In the genomic region with DNA sequence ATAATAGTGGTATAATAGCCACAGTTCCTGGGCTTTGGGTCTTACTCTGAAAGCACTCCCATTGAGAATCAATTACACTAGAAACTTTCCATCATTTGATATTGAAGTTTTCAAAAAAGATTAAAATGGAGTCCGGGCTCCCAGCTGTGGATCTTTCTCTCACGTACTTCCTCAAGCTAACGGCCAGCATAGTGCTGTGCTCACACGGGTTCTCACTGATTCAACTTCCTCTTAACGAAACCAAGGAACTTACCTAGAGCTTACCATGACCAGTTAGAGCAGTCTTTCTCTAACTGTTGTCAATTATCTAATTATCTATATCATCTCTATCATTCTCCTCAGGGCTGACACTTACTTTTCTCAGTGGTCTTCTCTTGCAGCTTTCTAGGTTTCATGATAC, we compare ENCODE assay signal across 26 mouse cellular contexts. TPM values are rescaled to one million over a fixed set of nuclear protein-coding genes. Genes with fewer than 3 reads are reported as not detected.
"Had no signal": no experiment of that assay in that cellular context is flagged by ENCODE, and none has a peak within 500 bp of the region (broad histone marks: within the 10 kb centered on the region; RNA-seq: fewer than 3 reads in every experiment).

No protein-coding gene starts in this region.

- H3K4me2 ChIP-seq: liver, embryonic 11.5 days; liver, embryonic 15.5 days; lung, embryonic 14.5 days; midbrain, embryonic 13.5 days; neural tube, embryonic 15.5 days had no signal

- H3K27me3 ChIP-seq: liver, embryonic 15.5 days; midbrain, embryonic 13.5 days; neural tube, embryonic 15.5 days had no signal

- H3K9me3 ChIP-seq: limb, embryonic 10.5 days; liver, embryonic 15.5 days; midbrain, embryonic 13.5 days; neural tube, embryonic 15.5 days had no signal

- H3K27ac ChIP-seq: layer of hippocampus, adult 2 months; limb, embryonic 10.5 days; liver, embryonic 15.5 days; macrophage; midbrain, embryonic 13.5 days; neural tube, embryonic 15.5 days had no signal

- ATAC-seq: midbrain, embryonic 13.5 days had no signal

- H3K36me3 ChIP-seq: limb, embryonic 10.5 days; liver, embryonic 15.5 days; midbrain, embryonic 13.5 days; neural tube, embryonic 15.5 days had no signal

- H3K9ac ChIP-seq: liver, embryonic 15.5 days; lung, embryonic 14.5 days; midbrain, embryonic 13.5 days; neural tube, embryonic 15.5 days had no signal

- H3K4me1 ChIP-seq: liver, embryonic 15.5 days; midbrain, embryonic 13.5 days; neural tube, embryonic 15.5 days had no signal

- DNase-seq: kidney, adult 11 months; kidney, postnatal 10 days; kidney, postnatal 4 days; lung, embryonic 14.5 days; lung, postnatal 10 days; retina, postnatal 1 day; thymus, adult 18-20 months; thymus, postnatal 25 days had no signal

- H3K4me3 ChIP-seq: layer of hippocampus, adult 2 months; limb, embryonic 10.5 days; liver, embryonic 15.5 days; midbrain, embryonic 13.5 days; myocyte; neural tube, embryonic 15.5 days had no signal

RNA-seq across cellular contexts. Expression of gene Slc17a1, which starts 12.1 kb away (rescaled TPM):
- total RNA-seq: layer of hippocampus, adult 2 months; layer of hippocampus, postnatal 14 days; left cerebral cortex, adult 18-20 months; left cerebral cortex, postnatal 14 days; midbrain, postnatal 0 days had no signal
- polyA plus RNA-seq: limb, embryonic 10.5 days; liver, embryonic 11.5 days; lung, embryonic 14.5 days; macrophage; midbrain, postnatal 0 days; myocyte; neural tube, embryonic 11.5 days; neural tube, embryonic 15.5 days; stomach, embryonic 14.5 days; urinary bladder, adult 2 months had no signal

RNA-seq across cellular contexts. Expression of gene Slc17a4, which starts 35.2 kb away (rescaled TPM):
- total RNA-seq: layer of hippocampus, adult 2 months; layer of hippocampus, postnatal 14 days; left cerebral cortex, adult 18-20 months; left cerebral cortex, postnatal 14 days; midbrain, postnatal 0 days had no signal
- polyA plus RNA-seq: limb, embryonic 10.5 days; limb, embryonic 14.5 days; liver, embryonic 11.5 days; lung, embryonic 14.5 days; macrophage; midbrain, embryonic 13.5 days; midbrain, postnatal 0 days had no signal

RNA-seq across cellular contexts. Expression of gene Slc17a3, which starts 40.4 kb away (rescaled TPM):
- total RNA-seq: layer of hippocampus, adult 2 months; layer of hippocampus, postnatal 14 days; left cerebral cortex, adult 18-20 months had no signal
- polyA plus RNA-seq: limb, embryonic 10.5 days; lung, embryonic 14.5 days; macrophage; midbrain, embryonic 13.5 days; midbrain, postnatal 0 days; myocyte; neural tube, embryonic 11.5 days; stomach, embryonic 14.5 days; urinary bladder, adult 2 months had no signal

RNA-seq across cellular contexts. Expression of gene Hist1h2ba, which starts 54.3 kb away (rescaled TPM):
- total RNA-seq: layer of hippocampus, adult 2 months; layer of hippocampus, postnatal 14 days; left cerebral cortex, adult 18-20 months; left cerebral cortex, postnatal 14 days; midbrain, postnatal 0 days had no signal
- polyA plus RNA-seq: kidney, embryonic 14.5 days; limb, embryonic 10.5 days; limb, embryonic 14.5 days; liver, embryonic 11.5 days; liver, embryonic 15.5 days; lung, embryonic 14.5 days; macrophage; midbrain, embryonic 13.5 days; midbrain, postnatal 0 days; myocyte; neural tube, embryonic 11.5 days; neural tube, embryonic 15.5 days; spleen, adult 2 months; stomach, embryonic 14.5 days; urinary bladder, adult 2 months had no signal

RNA-seq across cellular contexts. Expression of gene Hist1h2aa, which starts 54.6 kb away (rescaled TPM):
- total RNA-seq: layer of hippocampus, adult 2 months; layer of hippocampus, postnatal 14 days; left cerebral cortex, adult 18-20 months; left cerebral cortex, postnatal 14 days; midbrain, postnatal 0 days had no signal
- polyA plus RNA-seq: kidney, embryonic 14.5 days; limb, embryonic 10.5 days; limb, embryonic 14.5 days; liver, embryonic 11.5 days; liver, embryonic 15.5 days; lung, embryonic 14.5 days; macrophage; midbrain, embryonic 13.5 days; midbrain, postnatal 0 days; myocyte; neural tube, embryonic 11.5 days; neural tube, embryonic 15.5 days; spleen, adult 2 months; stomach, embryonic 14.5 days; urinary bladder, adult 2 months had no signal
